In genomic region chr12:117756010-117756409, GRCm38 (mm10) we compare ENCODE assay signal across 11 mouse cellular contexts. TPM values are rescaled to one million over a fixed set of nuclear protein-coding genes. Genes with fewer than 3 reads are reported as not detected.
DNase-seq lines count a peak whose midpoint lies in the region; ATAC-seq and TF ChIP-seq lines count a peak whose summit lies in the region.
"Had no signal": no experiment of that assay in that cellular context is flagged by ENCODE, and none has a peak within 500 bp of the region (broad histone marks: within the 10 kb centered on the region; RNA-seq: fewer than 3 reads in every experiment).

No protein-coding gene starts in this region.

- peaks cover 41% of the 10 kb centered on the region for H3K4me1 ChIP-seq in heart, embryonic 10.5 days
- H3K4me1 ChIP-seq in limb, embryonic 14.5 days (ENCODE audit: control insufficient read depth, insufficient read depth, low read length) = peaks cover 11% of the 10 kb centered on the region; the same call in 1 of the 2 replicates
- H3K4me1 ChIP-seq in forebrain, embryonic 11.5 days (replicated peaks; ENCODE audit: control insufficient read depth, insufficient read depth, low read length) = peaks cover 7% of the 10 kb centered on the region; the same call in 1 of the 2 replicates
- no peaks in the 10 kb centered on the region for H3K4me1 ChIP-seq in cerebellum, adult 2 months (ENCODE audit: control insufficient read depth, insufficient read depth, low read length)

- H3K4me2 ChIP-seq in limb, embryonic 14.5 days (replicated peaks; ENCODE audit: low read depth, low read length, severe bottlenecking) = no peak overlapping the region
- H3K4me2 ChIP-seq in forebrain, embryonic 11.5 days (ENCODE audit: low read depth, low read length, severe bottlenecking) = no peak overlapping the region
- H3K4me2 ChIP-seq: embryonic facial prominence, embryonic 15.5 days; midbrain, embryonic 13.5 days had no signal

- no peaks in the 10 kb centered on the region for H3K27me3 ChIP-seq in heart, embryonic 10.5 days (ENCODE audit: insufficient read depth, poor library complexity, severe bottlenecking)
- no peaks in the 10 kb centered on the region for H3K27me3 ChIP-seq in limb, embryonic 14.5 days (ENCODE audit: control insufficient read depth, insufficient read depth, low read length)
- no peaks in the 10 kb centered on the region for H3K27me3 ChIP-seq in forebrain, embryonic 11.5 days (ENCODE audit: control insufficient read depth, insufficient read depth, low read length)
- no peaks in the 10 kb centered on the region for H3K27me3 ChIP-seq in cerebellum, adult 2 months (ENCODE audit: control insufficient read depth, insufficient read depth, low read length)
- H3K27me3 ChIP-seq: embryonic facial prominence, embryonic 15.5 days had no signal

- peak; percentile 13 for TF ChIP-seq CTCF in layer of hippocampus, adult 2 months (conservative IDR thresholded peaks at IDR 0.05)
- no peak for TF ChIP-seq CTCF in cerebellum, adult 2 months (IDR thresholded peaks at IDR 0.05; ENCODE audit: borderline replicate concordance, insufficient read depth, low read depth, low read length)

- H3K36me3 ChIP-seq in heart, embryonic 10.5 days = 0 out of 2 replicates have a peak, but pooled peaks cover 4% of the 10 kb centered on the region
- H3K36me3 ChIP-seq in limb, embryonic 14.5 days (ENCODE audit: control insufficient read depth, insufficient read depth, low read length) = no peaks in the 10 kb centered on the region
- no peaks in the 10 kb centered on the region for H3K36me3 ChIP-seq in forebrain, embryonic 11.5 days (ENCODE audit: control insufficient read depth, insufficient read depth, low read length)
- H3K36me3 ChIP-seq: embryonic facial prominence, embryonic 15.5 days; G1E had no signal

- no peak for DNase-seq in layer of hippocampus, adult 2 months (ENCODE audit: low spot score in 2 of 2)
- no peak for DNase-seq in layer of hippocampus, adult 9-11 months
- DNase-seq in heart, embryonic 10.5 days (ENCODE audit: low spot score) = peak; percentile 77
- DNase-seq in limb, embryonic 14.5 days (ENCODE audit: low spot score) = peak; percentile 63
- DNase-seq in thymus, postnatal 10 days (ENCODE audit: low spot score in 2 of 2) = peak; percentile 10 to 25
- no peak for DNase-seq in forebrain, embryonic 11.5 days (ENCODE audit: low spot score)
- DNase-seq in layer of hippocampus, adult 9-10 months (ENCODE audit: low spot score) = no peak
- DNase-seq in cerebellum, adult 2 months = no peak

- no peak overlapping the region for H3K4me3 ChIP-seq in layer of hippocampus, adult 2 months
- no peak overlapping the region for H3K4me3 ChIP-seq in heart, embryonic 10.5 days
- no peak overlapping the region for H3K4me3 ChIP-seq in limb, embryonic 14.5 days (replicated peaks; ENCODE audit: low read length)
- H3K4me3 ChIP-seq in forebrain, embryonic 11.5 days (ENCODE audit: low read depth, low read length) = no peak overlapping the region
- H3K4me3 ChIP-seq in cerebellum, adult 2 months (replicated peaks; ENCODE audit: insufficient read depth, low read depth, low read length) = no peak overlapping the region
- H3K4me3 ChIP-seq: embryonic facial prominence, embryonic 15.5 days; midbrain, embryonic 13.5 days had no signal

- no peak overlapping the region for H3K9ac ChIP-seq in limb, embryonic 14.5 days (ENCODE audit: low read depth, low read length, severe bottlenecking)
- no peak overlapping the region for H3K9ac ChIP-seq in forebrain, embryonic 11.5 days (ENCODE audit: low read length)
- H3K9ac ChIP-seq: embryonic facial prominence, embryonic 15.5 days; midbrain, embryonic 13.5 days had no signal

- peak; percentile 14; the same call in 1 of the 2 replicates for ATAC-seq in limb, embryonic 14.5 days (ENCODE audit: low FRiP score, low read depth)
- ATAC-seq in forebrain, embryonic 11.5 days (replicated peaks; ENCODE audit: low FRiP score) = no peak
- ATAC-seq: midbrain, embryonic 13.5 days had no signal

- no peak for TF ChIP-seq POLR2A in limb, embryonic 14.5 days (IDR thresholded peaks at IDR 0.05; ENCODE audit: borderline replicate concordance, extremely low read depth, insufficient read depth, insufficient read length)
- no peak for TF ChIP-seq POLR2A in cerebellum, adult 2 months (IDR thresholded peaks at IDR 0.05; ENCODE audit: borderline replicate concordance, insufficient read depth, low read length)

- 49% methylated on average over 7 of the region's 7 CpGs for WGBS in heart, embryonic 10.5 days
- 25% methylated on average over 7 of the region's 7 CpGs for WGBS in limb, embryonic 14.5 days
- 83% methylated on average over 7 of the region's 7 CpGs for WGBS in forebrain, embryonic 11.5 days
- 53% methylated on average over 7 of the region's 7 CpGs for WGBS in cerebellum, adult 2 months

- peak overlapping the region; percentile 39; the same call in 1 of the 2 replicates for H3K27ac ChIP-seq in layer of hippocampus, adult 2 months
- H3K27ac ChIP-seq in heart, embryonic 10.5 days = no peak overlapping the region
- H3K27ac ChIP-seq in limb, embryonic 14.5 days (replicated peaks; ENCODE audit: low read depth, low read length) = no peak overlapping the region
- H3K27ac ChIP-seq in forebrain, embryonic 11.5 days (ENCODE audit: low read depth, low read length) = no peak overlapping the region
- H3K27ac ChIP-seq in cerebellum, adult 2 months (ENCODE audit: insufficient read depth, low read length) = no peak overlapping the region
- H3K27ac ChIP-seq: embryonic facial prominence, embryonic 15.5 days; midbrain, embryonic 13.5 days had no signal

- H3K9me3 ChIP-seq in heart, embryonic 10.5 days = no peaks in the 10 kb centered on the region
- no peaks in the 10 kb centered on the region for H3K9me3 ChIP-seq in limb, embryonic 14.5 days (ENCODE audit: control insufficient read depth, low read length)
- no peaks in the 10 kb centered on the region for H3K9me3 ChIP-seq in forebrain, embryonic 11.5 days (ENCODE audit: control insufficient read depth, low read length)
- H3K9me3 ChIP-seq: embryonic facial prominence, embryonic 15.5 days; midbrain, embryonic 13.5 days had no signal

RNA-seq across cellular contexts. Expression of gene Cdca7l, which starts 48.1 kb away (rescaled TPM):
- 1 to 10 TPM; 1.0 to 1.4 TPM for total RNA-seq in layer of hippocampus, adult 2 months (2021)
- 18.5 and 30.7 TPM in 2 replicates for polyA plus RNA-seq in heart, embryonic 10.5 days (2016; fragmentation: Nextera tagmentation; extraction: Ambion mirVana)
- polyA plus RNA-seq in limb, embryonic 14.5 days (2012; rRNA removed) = 16.3 and 24.0 TPM in 2 replicates
- polyA plus RNA-seq in limb, embryonic 14.5 days (2014; fragmentation: Nextera tagmentation; extraction: Ambion mirVana) = 35.9 and 37.7 TPM in 2 replicates
- polyA plus RNA-seq in forebrain, embryonic 11.5 days (2014; fragmentation: Nextera tagmentation; extraction: Ambion mirVana) = 48.1 and 53.5 TPM in 2 replicates
- 1.0 and 1.1 TPM in 2 replicates for polyA plus RNA-seq in cerebellum, adult 2 months (2012; rRNA removed)

Comparison
In these comparisons a context has a peak if more than half of its experiments do, and no peak if none do; other contexts are left out.
1. DNase-seq: peak in heart, embryonic 10.5 days (single experiment), limb, embryonic 14.5 days (single experiment) and thymus, postnatal 10 days (2 of 2); none in layer of hippocampus, adult 2 months (0 of 2), layer of hippocampus, adult 9-11 months (single experiment), forebrain, embryonic 11.5 days (single experiment), layer of hippocampus, adult 9-10 months (single experiment) and cerebellum, adult 2 months (0 of 2).